Mouse (Mus musculus) left cerebral cortex, postnatal 10 days (tissue): ENCODE data around the gene Opcml. TPM values are rescaled to one million over a fixed set of nuclear protein-coding genes. Genes with fewer than 3 reads are reported as not detected.

Experiments used
- DNase-seq, 2 experiments: peaks; one replicate each; pipeline ENCODE4 v3.0.0; 2021 to 2022; ENCODE audit warnings: low spot score in 2 of 2, mixed read lengths in 1 of 2; ENCODE audit errors: extremely low spot score in 1 of 2
- intact Hi-C: fragments of 180-260 bp; cut with DNase I; formaldehyde crosslinking; loops from one replicate; pipeline ENCODE4 v1.15.1; 2025
- microRNA-seq: library from miRNA; unstranded; fragments of <30 nt; microRNA quantifications from one replicate; pipeline ENCODE4 v1.2.0, GENCODE M21; 2022
- total RNA-seq, 2 experiments: library from RNA; stranded (reverse); gene quantifications; 2 replicates each; pipeline ENCODE4 v1.2.3; 2021

The Opcml gene
- total RNA-seq, 2 experiments from 2014 or later: 391 to 412 TPM

DNA sequence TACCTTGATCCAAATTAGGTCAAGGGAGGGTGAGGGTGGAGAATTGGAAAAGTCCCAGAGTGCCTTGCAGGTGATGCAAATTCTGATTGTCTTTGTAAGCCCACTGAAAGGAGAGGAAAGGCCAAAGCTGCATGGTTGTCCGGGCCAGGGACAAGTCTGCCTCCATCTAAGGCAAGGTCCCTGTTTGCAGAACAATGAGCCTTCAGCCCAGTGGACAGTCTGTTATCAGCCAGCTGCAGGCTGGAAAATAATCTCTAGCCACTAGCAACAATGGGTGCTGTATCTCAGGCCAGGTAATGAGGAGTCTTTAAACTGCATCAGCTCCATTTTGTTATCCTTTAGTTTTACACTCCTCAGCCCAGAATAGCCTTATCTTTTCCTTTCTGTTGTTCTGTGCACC, 1079.9 kb downstream of the Opcml start:
- no peak for DNase-seq
- intact Hi-C loops: no loop called here

DNA sequence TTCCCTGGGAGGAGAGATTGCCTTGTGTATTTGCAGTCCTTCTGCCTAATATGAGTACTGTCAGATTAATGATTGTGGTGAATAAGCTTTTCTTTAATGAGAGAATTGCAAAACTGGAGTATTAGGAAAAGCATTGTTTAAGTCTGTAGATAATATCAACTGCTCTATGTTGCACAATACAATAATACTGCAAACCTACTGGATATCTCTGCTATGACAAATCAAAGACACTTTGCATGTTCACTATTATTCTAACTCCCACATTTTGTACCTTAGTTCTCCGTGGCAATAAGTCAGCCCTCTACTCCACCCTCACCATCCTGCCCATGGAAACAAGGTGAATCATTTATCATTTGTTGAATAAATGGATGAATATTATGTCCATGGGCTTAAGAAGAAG, 1092.0 kb downstream of the Opcml start:
- no peak for DNase-seq
- intact Hi-C loops: no loop called here

DNA sequence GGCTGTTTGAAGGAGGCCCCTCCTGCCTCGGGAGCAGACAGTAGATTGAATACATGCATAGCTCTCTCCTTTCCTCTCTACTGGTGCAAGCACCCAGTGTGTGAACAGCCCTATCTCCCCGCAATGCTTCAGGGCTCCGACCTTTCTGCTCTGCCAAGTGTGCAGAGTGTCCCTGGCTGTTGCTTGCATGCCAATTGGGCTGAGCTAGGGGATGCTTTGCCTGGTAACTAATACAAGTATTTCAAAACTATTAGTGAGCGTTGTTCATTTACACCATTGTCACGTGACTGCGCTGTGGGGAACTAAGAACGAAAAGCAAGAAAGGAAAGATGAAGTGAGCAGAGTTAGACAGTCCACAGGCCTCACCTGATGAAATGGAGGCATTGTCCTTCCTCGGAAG, 1101.0 kb downstream of the Opcml start:
- no peak for DNase-seq
- intact Hi-C loops: no loop called here

DNA sequence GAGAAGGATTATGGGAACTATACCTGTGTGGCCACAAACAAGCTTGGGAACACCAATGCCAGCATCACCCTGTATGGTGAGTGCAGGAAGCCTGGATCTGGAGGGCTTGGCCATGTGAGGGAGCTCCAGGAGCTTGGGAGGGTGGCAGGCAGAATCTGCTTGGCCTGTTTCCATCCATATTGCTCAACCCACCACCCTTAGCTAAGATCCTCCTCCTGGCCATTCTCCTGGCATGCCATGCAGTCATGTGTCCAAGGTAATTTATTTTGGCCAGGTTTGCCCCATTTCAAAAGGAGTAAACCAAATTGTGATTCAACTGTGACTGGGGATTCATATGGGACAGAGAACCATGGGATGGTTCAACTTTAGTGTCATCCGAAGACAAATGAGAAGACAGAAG, 1112.7 kb downstream of the Opcml start:
- intact Hi-C loops: no loop called here
- no peak for DNase-seq

DNA sequence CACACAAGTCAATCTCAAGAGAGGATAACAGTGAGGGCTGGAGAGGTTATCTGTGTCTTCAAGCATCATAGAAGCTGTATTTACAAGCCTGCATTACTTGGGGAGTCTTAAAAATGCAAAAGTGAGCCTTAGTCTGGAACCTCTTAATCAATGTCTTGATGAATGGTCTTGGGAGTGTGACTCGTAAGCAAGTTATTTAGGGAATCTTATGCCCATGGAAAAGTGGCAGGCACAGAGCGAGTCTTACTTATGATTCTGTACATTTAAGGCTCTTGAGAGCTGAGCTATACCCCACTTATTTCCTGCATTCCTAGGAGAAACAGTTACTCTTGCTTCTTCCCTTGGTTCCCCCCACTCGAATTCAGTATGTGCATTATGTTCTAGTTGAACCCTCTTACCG, 1119.2 kb downstream of the Opcml start:
- intact Hi-C loops: no loop called here
- no peak for DNase-seq

DNA sequence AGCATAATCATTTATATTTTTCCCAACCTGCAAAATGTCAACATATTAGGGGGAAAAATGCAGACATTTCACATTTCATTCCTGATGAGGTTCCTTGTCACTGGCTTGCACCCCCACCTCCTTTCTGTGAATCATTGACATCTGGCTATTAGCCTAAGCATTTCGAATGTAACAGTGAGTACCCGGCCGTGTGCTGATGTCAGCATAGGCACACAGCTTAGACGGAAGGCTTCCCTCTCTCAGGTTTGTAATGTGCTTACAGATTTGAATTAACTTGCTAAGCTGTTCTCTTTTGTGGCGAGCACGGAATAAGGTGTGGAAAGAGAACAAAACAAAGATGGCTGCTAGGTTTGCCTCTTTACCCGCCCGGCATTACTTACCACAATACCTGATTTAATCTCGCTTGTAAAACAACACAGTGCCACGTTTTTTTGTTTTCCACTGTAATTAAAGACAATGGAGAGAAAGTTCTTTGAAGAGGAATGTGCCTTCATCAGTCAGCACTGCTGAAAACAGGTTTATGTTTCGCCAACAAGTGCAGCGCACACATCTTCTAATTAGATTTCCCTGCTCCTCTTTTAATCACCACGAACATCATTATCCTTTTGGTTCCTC, 1121.1 kb downstream of the Opcml start:
- intact Hi-C loops: no loop called here
- DNase-seq: no peak

DNA sequence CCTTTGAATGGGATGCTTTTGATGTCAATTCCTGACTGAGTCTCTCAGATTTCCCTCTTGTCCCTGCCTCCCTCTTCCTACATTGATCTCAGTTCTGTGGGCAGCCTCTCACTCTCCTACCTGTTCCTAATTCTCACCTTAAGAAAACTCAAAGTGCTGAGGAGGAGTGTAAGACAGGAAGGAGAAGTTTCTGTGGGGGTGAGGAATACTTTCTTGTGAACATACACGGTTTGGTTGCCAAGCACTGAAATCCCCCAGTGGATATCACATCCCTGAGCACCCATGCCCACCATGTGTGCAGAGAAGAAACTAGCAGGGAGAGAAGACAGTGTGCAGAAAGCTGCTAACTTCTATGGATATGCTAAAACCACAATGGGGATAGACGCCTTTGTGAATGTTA, 1141.5 kb downstream of the Opcml start:
- no peak for DNase-seq

DNA sequence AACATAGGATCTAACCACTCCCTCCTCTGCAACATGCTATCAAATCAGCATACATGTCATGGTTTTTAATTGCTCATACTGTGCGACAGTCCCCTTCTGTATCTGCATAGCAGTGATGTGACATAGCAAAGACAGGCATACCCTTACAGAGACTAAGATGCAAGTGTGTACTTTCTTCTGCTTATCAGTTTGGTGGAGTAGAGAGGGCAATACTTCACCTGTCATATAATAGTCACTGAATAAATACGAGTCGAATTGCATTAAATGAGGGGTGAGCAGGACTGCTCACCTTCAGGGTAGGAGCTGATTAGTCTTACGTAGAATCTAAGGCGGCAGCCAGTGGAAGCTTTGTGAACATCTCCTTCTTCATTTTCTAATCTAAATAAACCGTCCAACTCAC, 1146.6 kb downstream of the Opcml start:
- DNase-seq: no peak
- intact Hi-C loops: no loop called here

More for the DNA sequence above, 1141.5 kb downstream of the Opcml start:
- intact Hi-C loops: no loop called here

DNA sequence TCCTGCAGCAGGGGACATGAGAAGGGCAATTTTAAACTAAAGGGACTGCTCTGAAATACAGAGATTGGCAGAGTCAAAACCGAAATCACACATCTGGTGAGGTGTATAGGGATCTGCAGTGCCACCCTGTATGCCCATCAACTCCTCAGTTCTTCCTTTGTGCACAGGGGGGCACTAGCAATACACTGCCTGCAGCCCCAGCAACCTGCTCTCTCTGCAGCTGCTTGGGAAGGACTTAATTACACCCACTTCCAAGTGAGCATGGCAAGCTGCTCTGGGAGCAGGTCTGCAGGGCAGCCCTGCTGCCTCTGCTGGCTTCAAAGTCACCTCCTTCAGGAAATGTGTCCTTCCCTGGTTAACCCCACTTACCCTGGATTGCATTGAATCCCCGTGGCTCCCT, 1147.4 kb downstream of the Opcml start:
- DNase-seq: peak in 1 of 2 experiments; percentile 24
- intact Hi-C loops: no loop called here

DNA sequence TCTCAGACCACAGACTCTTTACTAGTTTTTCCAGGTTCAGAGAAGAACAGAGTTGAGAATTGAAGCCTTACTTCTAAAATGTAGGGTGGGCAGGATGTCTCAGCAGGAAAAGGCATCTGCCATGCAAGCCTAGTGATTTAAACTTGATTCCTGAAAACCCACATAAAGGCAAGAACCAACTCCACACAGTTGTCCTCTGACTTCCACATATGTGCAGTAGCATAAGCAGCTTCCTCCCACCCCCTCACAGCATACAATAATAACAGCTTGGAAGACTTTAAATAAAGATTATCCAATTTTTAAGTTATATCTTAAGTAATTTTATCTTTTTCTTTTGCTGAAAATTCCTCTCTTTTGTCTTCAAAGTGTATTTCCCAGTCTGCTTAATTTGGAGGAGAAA, 1150.3 kb downstream of the Opcml start:
- DNase-seq: no peak
- intact Hi-C loops: no loop called here

DNA sequence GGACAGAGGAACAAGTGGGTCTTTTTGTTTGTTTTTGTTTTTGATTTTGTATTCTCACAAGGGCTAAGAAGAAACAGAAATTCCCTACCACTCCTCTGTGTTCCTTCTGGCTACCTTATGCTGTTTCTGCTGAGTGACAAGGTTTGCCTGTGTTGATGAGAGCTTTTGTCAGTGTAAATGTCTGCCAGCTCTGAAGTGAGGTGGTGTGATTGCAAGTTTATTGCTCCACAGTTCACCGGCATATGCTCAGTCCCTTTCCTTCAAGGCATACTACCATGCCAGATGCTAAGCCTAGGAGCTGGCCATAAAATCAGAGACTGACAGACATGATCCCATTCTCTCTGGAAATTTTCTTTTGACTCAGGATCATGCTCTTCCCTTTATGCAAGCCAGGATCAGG, 1178.9 kb downstream of the Opcml start:
- no peak for DNase-seq
- intact Hi-C loops: no loop called here

Small RNA genes lying within 50 kb of the gene (microRNA-seq; reads per million reads assigned to microRNA genes)
- not detected for gene Gm44316
